Mouse (Mus musculus) G1E (cell line): ENCODE data around the gene Rtn2. TPM values are rescaled to one million over a fixed set of nuclear protein-coding genes. Genes with fewer than 3 reads are reported as not detected.

ENCODE experiments used
- ATAC-seq: 2 replicates; pipeline ENCODE4 v1.8.0; 2016; ENCODE audit warnings: mild to moderate bottlenecking; ENCODE audit not compliant: insufficient number of reproducible peaks, poor library complexity, low FRiP score, severe bottlenecking; ENCODE audit errors: extremely low read depth
- DNase-seq: peaks from one replicate; pipeline ENCODE4 v3.0.0; 2012; ENCODE audit warnings: low spot score
- H3K27me3 ChIP-seq: 2 replicates; pipeline ENCODE4 v1.6.1; 2012; ENCODE audit warnings: mild to moderate bottlenecking, low read length, inconsistent platforms; ENCODE audit not compliant: insufficient read depth
- H3K36me3 ChIP-seq: replicated peaks from 2 replicates; pipeline ENCODE3; 2012; ENCODE audit warnings: mild to moderate bottlenecking, inconsistent platforms
- H3K4me1 ChIP-seq: 2 replicates; pipeline ENCODE4 v1.6.1; 2012; ENCODE audit warnings: low read depth, low read length, inconsistent platforms, mixed read lengths; ENCODE audit not compliant: insufficient read depth
- H3K4me3 ChIP-seq: 2 replicates; pipeline ENCODE4 v1.5.1; 2012; ENCODE audit warnings: low read depth, mild to moderate bottlenecking, inconsistent platforms, low read length, moderate library complexity, mixed read lengths
- H3K9me3 ChIP-seq: replicated peaks from 2 replicates; pipeline ENCODE4 v1.6.1; 2012; ENCODE audit warnings: inconsistent platforms
- CTCF ChIP-seq: IDR thresholded peaks from 2 replicates; pipeline ENCODE4 v1.5.1; 2012; ENCODE audit warnings: low read depth, low read length, inconsistent platforms, mixed read lengths
- GATA1 ChIP-seq: IDR thresholded peaks from 2 replicates; pipeline ENCODE4 v1.6.1; 2012; ENCODE audit warnings: borderline replicate concordance, low read length, inconsistent platforms, mixed read lengths
- GATA2 ChIP-seq: IDR thresholded peaks from 2 replicates; pipeline ENCODE4 v1.6.1; 2012; ENCODE audit warnings: low read depth, low read length, inconsistent platforms, borderline replicate concordance
- POLR2AphosphoS5 ChIP-seq: IDR thresholded peaks from 2 replicates; pipeline ENCODE4 v1.6.1; 2012; ENCODE audit warnings: low read depth, low read length, inconsistent platforms; ENCODE audit not compliant: insufficient replicate concordance
- TAL1 ChIP-seq: conservative IDR thresholded peaks from 2 replicates; pipeline ENCODE4 v1.6.1; 2012; ENCODE audit warnings: low read depth, low read length, inconsistent platforms, mixed read lengths
- polyA plus RNA-seq: library from polyadenylated mRNA; stranded (reverse); fragments of >175 nt; gene quantifications from 2 replicates; pipeline ENCODE4 v1.2.3, GENCODE M21; 2012
- total RNA-seq, 2 experiments: library from RNA; stranded (forward) in 1 of 2; stranded (reverse) in 1 of 2; fragments of 200-1000 nt in 1 of 2; fragments of >200 nt in 1 of 2; fragmentation: Nextera tagmentation in 1 of 2; gene quantifications; 2 replicates each; pipeline ENCODE4 v1.2.3; 2014 to 2017

The Rtn2 gene
- total and polyA plus RNA-seq, 3 experiments = 0.11 to 0.98 (median 0.94) TPM

- Histone ChIP-seq H3K36me3 (no peaks in the 10 kb centered on the region), H3K9me3 (no peaks in the 10 kb centered on the region), H3K27me3 (peaks cover 14% of the 10 kb centered on the region), H3K4me1 (peaks cover 35% of the 10 kb centered on the region), H3K4me3 (no peak overlapping the region)
- DNase-seq (no peak), ATAC-seq (no peak)
- TF ChIP-seq GATA2 = no peak
- TF ChIP-seq CTCF = no peak
- no peak for TF ChIP-seq TAL1
- TF ChIP-seq GATA1 = no peak
- no peak for TF ChIP-seq POLR2AphosphoS5
Measured at GRCm38 (mm10) chr7:19297034-19297433, 14.6 kb downstream of the Rtn2 start.

GRCm38 (mm10) chr7:19297794-19298193, 15.4 kb downstream of the Rtn2 start:
- no peak for DNase-seq
- TF ChIP-seq GATA2 (no peak), POLR2AphosphoS5 (no peak), GATA1 (no peak), TAL1 (no peak), CTCF (no peak)
- Histone ChIP-seq H3K27me3 (peaks cover 18% of the 10 kb centered on the region), H3K4me1 (peaks cover 36% of the 10 kb centered on the region), H3K36me3 (no peaks in the 10 kb centered on the region), H3K9me3 (no peaks in the 10 kb centered on the region), H3K4me3 (no peak overlapping the region)
- ATAC-seq = no peak

- Histone ChIP-seq H3K4me3 (no peak overlapping the region), H3K9me3 (no peaks in the 10 kb centered on the region), H3K4me1 (peaks cover 37% of the 10 kb centered on the region), H3K27me3 (peaks cover 15% of the 10 kb centered on the region), H3K36me3 (no peaks in the 10 kb centered on the region)
- DNase-seq (no peak), ATAC-seq (no peak)
- TF ChIP-seq TAL1 = no peak
Measured at GRCm38 (mm10) chr7:19299194-19299593, 16.8 kb downstream of the Rtn2 start.

- DNase-seq (no peak), ATAC-seq (peak; percentile 71)
- Histone ChIP-seq H3K27me3 (peaks cover 26% of the 10 kb centered on the region), H3K36me3 (no peaks in the 10 kb centered on the region), H3K4me1 (peaks cover 34% of the 10 kb centered on the region), H3K9me3 (no peaks in the 10 kb centered on the region), H3K4me3 (peak overlapping the region; percentile 59; the same call in 1 of the 2 replicates)
- TF ChIP-seq GATA2 (no peak), TAL1 (no peak), GATA1 (no peak), POLR2AphosphoS5 (no peak), CTCF (peak; percentile 66)
Measured at GRCm38 (mm10) chr7:19300501-19301421, 18.3 kb downstream of the Rtn2 start.

GRCm38 (mm10) chr7:19301461-19302263, 19.2 kb downstream of the Rtn2 start:
- H3K4me1 ChIP-seq = peaks cover 34% of the 10 kb centered on the region
- TF ChIP-seq TAL1 = no peak
- no peak for TF ChIP-seq POLR2AphosphoS5
- no peak for TF ChIP-seq CTCF
- no peak for TF ChIP-seq GATA1
- no peak for TF ChIP-seq GATA2
- H3K9me3 ChIP-seq = no peaks in the 10 kb centered on the region
- H3K36me3 ChIP-seq = no peaks in the 10 kb centered on the region
- no peak for ATAC-seq
- DNase-seq = no peak
- H3K27me3 ChIP-seq = peaks cover 30% of the 10 kb centered on the region
- H3K4me3 ChIP-seq = peak overlapping the region; percentile 34; the same call in 1 of the 2 replicates

- Histone ChIP-seq H3K4me1 (peaks cover 39% of the 10 kb centered on the region), H3K9me3 (no peaks in the 10 kb centered on the region), H3K4me3 (no peak overlapping the region), H3K36me3 (no peaks in the 10 kb centered on the region), H3K27me3 (peaks cover 35% of the 10 kb centered on the region)
- no peak for ATAC-seq
- TF ChIP-seq TAL1 (no peak), POLR2AphosphoS5 (no peak), GATA2 (no peak), GATA1 (no peak), CTCF (no peak)
- no peak for DNase-seq
Measured at GRCm38 (mm10) chr7:19302264-19303045, 20.0 kb downstream of the Rtn2 start.
